In the genomic region with DNA sequence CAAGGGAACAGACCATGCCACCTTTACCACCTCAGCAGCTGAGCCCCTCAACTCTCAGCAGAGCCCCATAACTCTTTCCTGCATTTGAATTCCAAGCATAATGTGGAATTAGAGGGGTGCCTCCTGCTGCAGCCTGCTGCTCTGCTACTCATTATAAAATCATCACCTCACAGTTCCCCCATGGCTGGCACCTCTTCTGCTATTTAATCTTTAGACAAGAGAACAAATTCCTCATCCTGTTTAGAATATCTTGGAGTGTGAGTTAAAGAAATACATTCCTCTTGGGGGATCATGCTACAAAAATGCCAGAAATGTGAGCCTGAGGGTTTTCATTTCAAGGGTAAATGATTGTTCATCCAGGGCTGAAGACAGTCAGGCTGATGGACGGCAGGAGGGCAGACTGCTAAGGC, we compare ENCODE assay signal across 11 mouse cellular contexts.
DNase-seq lines count a peak whose midpoint lies in the region; ATAC-seq and TF ChIP-seq lines count a peak whose summit lies in the region.
"Had no signal": no experiment of that assay in that cellular context is flagged by ENCODE, and none has a peak within 500 bp of the region (broad histone marks: within the 10 kb centered on the region; RNA-seq: fewer than 3 reads in every experiment).

No protein-coding gene starts in this region.

- no peaks in the 10 kb centered on the region for H3K27me3 ChIP-seq in heart, embryonic 16.5 days (ENCODE audit: control insufficient read depth, insufficient read depth, low read length)
- H3K27me3 ChIP-seq in lung, postnatal 0 days (replicated peaks; ENCODE audit: insufficient read depth, low read length) = no peaks in the 10 kb centered on the region
- no peaks in the 10 kb centered on the region for H3K27me3 ChIP-seq in embryonic facial prominence, embryonic 14.5 days (replicated peaks; ENCODE audit: control insufficient read depth, insufficient read depth, low read length)
- no peaks in the 10 kb centered on the region for H3K27me3 ChIP-seq in midbrain, embryonic 14.5 days (ENCODE audit: control insufficient read depth, insufficient read depth, low read length)

- H3K27ac ChIP-seq in heart, embryonic 16.5 days (ENCODE audit: low read length) = peak overlapping the region; percentile 66
- no peak overlapping the region for H3K27ac ChIP-seq in lung, postnatal 0 days (ENCODE audit: low read length)
- H3K27ac ChIP-seq in embryonic facial prominence, embryonic 14.5 days (replicated peaks; ENCODE audit: low read depth, low read length) = 0 out of 2 replicates have a peak overlapping the region, but pooled peaks have one; percentile 9
- peak overlapping the region; percentile 56; the same call in 1 of the 2 replicates for H3K27ac ChIP-seq in midbrain, embryonic 14.5 days (replicated peaks; ENCODE audit: low read depth, low read length)
- H3K27ac ChIP-seq: liver, embryonic 14.5 days had no signal

- no peak for TF ChIP-seq CTCF in lung, postnatal 0 days (IDR thresholded peaks at IDR 0.05)

- intact Hi-C loops in gastrocnemius, postnatal 14 days (cut with DNase I; ENCODE audit: low total_unique reads) = no loop called here

- H3K9me3 ChIP-seq in heart, embryonic 16.5 days (replicated peaks; ENCODE audit: control insufficient read depth, low read length) = no peaks in the 10 kb centered on the region
- H3K9me3 ChIP-seq in lung, postnatal 0 days (ENCODE audit: low read length) = no peaks in the 10 kb centered on the region
- no peaks in the 10 kb centered on the region for H3K9me3 ChIP-seq in embryonic facial prominence, embryonic 14.5 days (ENCODE audit: control insufficient read depth, low read length)
- H3K9me3 ChIP-seq in midbrain, embryonic 14.5 days (ENCODE audit: control insufficient read depth, low read length) = no peaks in the 10 kb centered on the region

- no peak for DNase-seq in heart, adult 9 months (ENCODE audit: low spot score in 2 of 2)
- peak; percentile 57 for DNase-seq in lung, postnatal 0 days (ENCODE audit: low spot score)
- DNase-seq in lung, postnatal 14 days = no peak
- peak; percentile 62 for DNase-seq in embryonic facial prominence, embryonic 14.5 days (ENCODE audit: low spot score)
- no peak for DNase-seq in midbrain, embryonic 14.5 days
- no peak for DNase-seq in c-Kit-positive CD71-positive TER-119-positive erythroid progenitor cells, embryonic 14.5 days (ENCODE audit: low spot score)
- no peak for DNase-seq in gastrocnemius, postnatal 14 days
- DNase-seq: layer of hippocampus, postnatal 36 days; thymus, postnatal 25 days had no signal

- no peak overlapping the region for H3K4me3 ChIP-seq in heart, embryonic 16.5 days (ENCODE audit: low read length)
- H3K4me3 ChIP-seq in lung, postnatal 0 days (ENCODE audit: low read depth, low read length) = no peak overlapping the region
- H3K4me3 ChIP-seq in embryonic facial prominence, embryonic 14.5 days (ENCODE audit: low read depth, low read length) = no peak overlapping the region
- H3K4me3 ChIP-seq in midbrain, embryonic 14.5 days (replicated peaks; ENCODE audit: low read depth, low read length) = no peak overlapping the region

- TF ChIP-seq EP300 in lung, postnatal 0 days (IDR thresholded peaks at IDR 0.05) = peak; percentile 71

- no peaks in the 10 kb centered on the region for H3K36me3 ChIP-seq in heart, embryonic 16.5 days (ENCODE audit: control insufficient read depth, insufficient read depth)
- H3K36me3 ChIP-seq in lung, postnatal 0 days (ENCODE audit: insufficient read depth, low read length) = no peaks in the 10 kb centered on the region
- no peaks in the 10 kb centered on the region for H3K36me3 ChIP-seq in embryonic facial prominence, embryonic 14.5 days (ENCODE audit: control insufficient read depth, insufficient read depth, low read length)
- peaks cover 32% of the 10 kb centered on the region for H3K36me3 ChIP-seq in midbrain, embryonic 14.5 days (ENCODE audit: control insufficient read depth, insufficient read depth, low read length)

- peak; percentile 50; the same call in 1 of the 2 replicates for ATAC-seq in heart, embryonic 16.5 days (replicated peaks; ENCODE audit: extremely low read depth, insufficient read depth, low FRiP score)
- ATAC-seq in lung, postnatal 0 days = peak; percentile 67
- ATAC-seq in embryonic facial prominence, embryonic 14.5 days (ENCODE audit: low read depth) = peak; percentile 35; the same call in 1 of the 2 replicates
- no peak for ATAC-seq in midbrain, embryonic 14.5 days (ENCODE audit: low FRiP score, low TSS enrichment)

- H3K4me2 ChIP-seq in heart, embryonic 16.5 days (ENCODE audit: low read depth, low read length) = peak overlapping the region; percentile 25
- no peak overlapping the region for H3K4me2 ChIP-seq in lung, postnatal 0 days (replicated peaks; ENCODE audit: low read depth, low read length)
- H3K4me2 ChIP-seq in embryonic facial prominence, embryonic 14.5 days (ENCODE audit: low read depth, low read length) = no peak overlapping the region
- no peak overlapping the region for H3K4me2 ChIP-seq in midbrain, embryonic 14.5 days (ENCODE audit: low read length)

- H3K9ac ChIP-seq in heart, embryonic 16.5 days (ENCODE audit: low read length) = no peak overlapping the region
- no peak overlapping the region for H3K9ac ChIP-seq in lung, postnatal 0 days (replicated peaks; ENCODE audit: low read depth)
- H3K9ac ChIP-seq in embryonic facial prominence, embryonic 14.5 days (ENCODE audit: low read depth, low read length) = no peak overlapping the region
- H3K9ac ChIP-seq in midbrain, embryonic 14.5 days (replicated peaks; ENCODE audit: low read length) = no peak overlapping the region
- H3K9ac ChIP-seq: liver, embryonic 14.5 days had no signal

- H3K4me1 ChIP-seq in heart, embryonic 16.5 days (ENCODE audit: control insufficient read depth, insufficient read depth, low read length) = peaks cover 42% of the 10 kb centered on the region
- no peaks in the 10 kb centered on the region for H3K4me1 ChIP-seq in lung, postnatal 0 days (ENCODE audit: insufficient read depth, low read depth, low read length)
- peaks cover 31% of the 10 kb centered on the region for H3K4me1 ChIP-seq in embryonic facial prominence, embryonic 14.5 days (ENCODE audit: control insufficient read depth, insufficient read depth, low read length)
- H3K4me1 ChIP-seq in midbrain, embryonic 14.5 days (ENCODE audit: control insufficient read depth, insufficient read depth, low read length) = peaks cover 10% of the 10 kb centered on the region

- 13% methylated on average over 1 of the region's 1 CpGs for WGBS in heart, embryonic 16.5 days
- WGBS in lung, postnatal 0 days = 18% methylated on average over 1 of the region's 1 CpGs
- WGBS in embryonic facial prominence, embryonic 14.5 days = 11% methylated on average over 1 of the region's 1 CpGs
- WGBS in midbrain, embryonic 14.5 days = 60% methylated on average over 1 of the region's 1 CpGs

Comparison
In these comparisons a context has a peak if more than half of its experiments do, and no peak if none do; other contexts are left out.
1. DNase-seq: peak in lung, postnatal 0 days (single experiment) and embryonic facial prominence, embryonic 14.5 days (single experiment); none in heart, adult 9 months (0 of 2), lung, postnatal 14 days (single experiment), midbrain, embryonic 14.5 days (single experiment), c-Kit-positive CD71-positive TER-119-positive erythroid progenitor cells, embryonic 14.5 days (single experiment) and gastrocnemius, postnatal 14 days (single experiment).